Mouse (Mus musculus) frontal cortex, postnatal 14 days (tissue): ENCODE measurements around the gene Gm21738.
"Not testable (repeated sequence)": the region's sequence is repeated elsewhere in the genome, so short reads cannot be mapped to it uniquely, and the experiment has no call there.

ENCODE experiments used
- DNase-seq, 2 experiments: peaks; one replicate each; pipeline ENCODE4 v3.0.0; 2022; ENCODE audit warnings: low spot score in 2 of 2

The Gm21738 gene

GRCm38 (mm10) chr14:19418830-19419229, at the start of gene Gm21738:
Gene Gm21738, minus strand, starts transcription at chr14:19418930.
- DNase-seq: not testable (repeated sequence)

GRCm38 (mm10) chr14:19383741-19384140, 35.0 kb downstream of the Gm21738 start:
- DNase-seq: not testable (repeated sequence)
